Mouse (Mus musculus) liver (tissue): ENCODE data around the gene Olfm2.

ENCODE experiments used
- DNase-seq: peaks from one replicate; pipeline ENCODE4 v3.0.0-alpha.2; 2020; ENCODE audit warnings: mixed read lengths

The Olfm2 gene

GRCm38 (mm10) chr9:20746017-20746660 is at the start of gene Olfm2:
Gene Olfm2 (minus strand): TSS chr9:20746349.
- DNase-seq: peak; percentile 61

DNA sequence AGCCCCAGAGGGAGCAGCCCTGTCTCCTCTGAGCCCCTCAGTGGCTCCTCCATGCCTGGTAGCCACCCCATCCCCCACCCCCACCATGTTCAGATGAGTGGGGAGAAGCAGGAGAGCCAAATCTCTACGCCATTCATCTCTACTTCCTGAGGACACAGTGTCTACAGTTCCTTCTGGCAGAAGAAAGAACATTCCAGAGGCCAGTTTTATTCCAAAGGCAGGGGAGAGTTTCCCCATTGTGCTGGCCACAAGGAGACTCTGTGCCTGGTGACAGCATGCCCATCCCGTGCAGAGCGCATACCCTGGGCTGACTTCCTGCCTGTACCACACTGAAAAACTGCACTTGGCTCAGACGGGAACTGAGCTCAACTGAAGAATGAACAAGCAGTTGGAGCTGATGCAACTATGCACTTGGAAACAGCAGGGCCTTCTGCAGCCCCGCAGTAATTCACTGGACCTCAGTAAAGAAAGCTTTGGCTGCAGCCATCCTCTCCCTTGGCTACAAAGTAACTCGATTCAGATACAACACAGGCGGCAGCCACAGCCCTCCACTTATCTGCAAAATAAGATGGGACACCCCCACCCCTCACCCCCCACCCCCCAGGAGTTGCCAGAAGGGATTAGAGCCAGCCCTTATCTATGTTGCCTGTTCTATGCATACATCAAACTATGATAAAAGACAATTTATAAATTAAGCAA is 48.1 kb upstream of the Olfm2 start:
- DNase-seq: peak; percentile 18

DNA sequence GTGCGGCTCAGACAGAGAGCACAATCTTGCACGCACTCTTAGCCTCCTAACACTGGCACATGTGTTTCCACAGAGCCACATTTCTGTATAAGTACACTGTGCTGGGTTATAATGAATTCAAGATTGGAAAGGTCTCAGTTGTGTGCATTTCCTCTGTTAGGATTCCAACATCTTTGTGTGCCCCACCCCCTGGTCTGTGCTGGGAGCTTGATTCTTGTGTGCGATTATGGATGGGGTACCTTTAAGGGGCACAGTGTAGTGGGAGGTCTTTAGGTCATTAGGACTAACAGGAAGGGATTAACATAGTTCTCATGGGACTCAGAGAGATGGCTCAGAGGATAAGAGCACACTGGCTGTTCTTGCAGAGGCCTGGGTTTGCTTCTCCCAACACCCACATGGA is 44.2 kb upstream of the Olfm2 start:
- no peak for DNase-seq

DNA sequence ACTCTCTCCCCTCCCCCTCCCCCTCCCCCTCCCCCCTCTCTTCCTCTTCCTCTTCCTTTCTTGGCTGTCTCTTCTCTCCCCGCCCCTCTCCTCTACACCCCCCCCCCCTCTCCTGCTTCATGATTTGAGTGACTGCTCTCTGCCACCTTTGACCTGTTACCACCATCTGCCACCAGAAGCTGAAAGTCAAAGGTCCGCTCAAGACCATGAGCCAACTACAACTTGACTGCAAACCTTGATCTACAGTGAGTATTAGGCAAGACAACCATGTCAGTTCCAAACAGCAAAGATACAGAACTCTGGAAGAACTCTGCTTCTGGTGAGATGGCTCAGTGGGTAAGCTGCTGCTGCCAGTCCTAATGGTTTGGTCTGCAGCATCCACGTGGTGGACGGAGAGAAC is 43.5 kb upstream of the Olfm2 start:
- no peak for DNase-seq

GRCm38 (mm10) chr9:20787992-20788391 is 41.8 kb upstream of the Olfm2 start:
- DNase-seq: no peak

GRCm38 (mm10) chr9:20785055-20785454 is 38.9 kb upstream of the Olfm2 start:
- no peak for DNase-seq

DNA sequence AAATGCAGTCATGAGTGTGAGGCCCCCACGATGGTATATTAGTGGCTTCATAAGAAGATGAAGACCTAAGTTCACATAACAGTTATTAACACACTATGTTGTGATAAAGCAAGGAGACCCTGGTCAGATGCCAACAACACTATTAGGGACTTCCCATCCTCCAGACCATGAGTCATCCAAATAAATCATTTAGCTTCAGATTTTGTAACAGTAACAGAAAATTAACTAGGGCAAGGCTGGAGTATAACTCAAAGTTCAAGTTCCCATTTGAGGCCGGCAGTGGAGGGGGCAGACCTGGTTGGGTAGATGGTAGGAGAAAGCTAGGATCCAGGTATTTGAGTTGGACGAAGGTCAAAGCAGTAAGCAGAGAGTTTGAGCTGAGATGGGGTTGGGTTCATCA is 35.1 kb upstream of the Olfm2 start:
- no peak for DNase-seq

DNA sequence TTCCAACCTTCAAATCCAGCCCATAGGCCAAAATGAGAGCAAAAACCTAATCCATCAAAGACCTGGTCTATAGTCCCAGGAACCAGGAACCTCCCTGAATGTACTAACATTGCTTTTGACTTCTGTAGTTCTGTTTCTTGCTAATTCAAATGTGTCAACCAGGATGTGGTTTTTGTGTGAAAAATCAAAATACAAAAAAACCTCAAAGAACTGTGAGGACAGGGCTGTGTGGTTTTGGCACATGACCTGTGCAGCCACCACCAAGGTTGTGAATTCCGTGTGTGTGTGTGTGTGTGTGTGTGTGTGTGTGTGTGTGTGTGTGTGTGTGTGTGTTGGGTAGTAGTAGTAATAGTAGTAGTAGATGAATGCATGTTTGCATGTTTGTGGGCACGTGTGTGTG is 19.1 kb upstream of the Olfm2 start:
- no peak for DNase-seq

- no peak for DNase-seq
Measured at GRCm38 (mm10) chr9:20763099-20763498, 16.9 kb upstream of the Olfm2 start.

- no peak for DNase-seq
Measured at GRCm38 (mm10) chr9:20762197-20762961, 16.2 kb upstream of the Olfm2 start.

GRCm38 (mm10) chr9:20761388-20761787 is 15.2 kb upstream of the Olfm2 start:
- DNase-seq: no peak

DNA sequence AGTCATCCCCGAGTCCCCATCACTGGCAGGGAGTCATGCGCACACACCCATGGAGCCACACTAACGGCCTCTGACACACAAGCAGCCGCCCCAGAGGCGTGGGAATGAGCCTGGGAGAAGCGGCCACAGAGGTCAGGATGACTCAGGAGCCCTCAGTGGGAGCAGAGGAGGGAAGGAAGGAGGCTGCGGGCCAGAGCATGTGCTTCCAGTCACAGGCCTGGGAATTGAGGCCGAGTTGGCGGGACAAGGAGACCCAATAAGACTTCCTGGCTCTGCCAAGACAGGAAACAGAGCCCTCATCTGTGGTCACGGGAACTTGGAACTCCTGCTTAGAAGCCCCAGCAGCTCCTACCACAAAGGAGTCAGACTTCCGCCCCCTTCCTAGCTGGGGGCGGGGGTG is 14.7 kb upstream of the Olfm2 start:
- DNase-seq: peak; percentile 36

GRCm38 (mm10) chr9:20758896-20759295 is 12.7 kb upstream of the Olfm2 start:
- no peak for DNase-seq

DNA sequence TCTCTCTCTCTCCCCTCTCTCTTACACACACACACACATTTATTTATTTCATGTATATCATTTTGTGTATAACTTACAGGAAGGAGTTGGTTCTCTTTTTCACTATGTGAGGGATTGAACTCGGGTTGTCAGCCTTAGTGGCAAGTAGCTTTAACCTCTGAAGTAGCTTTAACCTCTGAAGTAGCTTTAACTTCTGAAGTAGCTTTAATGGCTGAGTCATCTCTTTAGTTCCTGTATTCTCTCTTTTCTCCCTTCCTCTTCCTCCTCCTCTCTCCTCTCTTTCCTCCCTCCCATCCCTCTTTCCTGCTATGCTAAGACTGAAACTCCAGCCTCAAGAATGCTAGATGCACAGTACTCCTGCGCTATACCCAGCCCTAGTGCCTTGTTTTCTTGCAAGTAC is 12.1 kb upstream of the Olfm2 start:
- DNase-seq: no peak

DNA sequence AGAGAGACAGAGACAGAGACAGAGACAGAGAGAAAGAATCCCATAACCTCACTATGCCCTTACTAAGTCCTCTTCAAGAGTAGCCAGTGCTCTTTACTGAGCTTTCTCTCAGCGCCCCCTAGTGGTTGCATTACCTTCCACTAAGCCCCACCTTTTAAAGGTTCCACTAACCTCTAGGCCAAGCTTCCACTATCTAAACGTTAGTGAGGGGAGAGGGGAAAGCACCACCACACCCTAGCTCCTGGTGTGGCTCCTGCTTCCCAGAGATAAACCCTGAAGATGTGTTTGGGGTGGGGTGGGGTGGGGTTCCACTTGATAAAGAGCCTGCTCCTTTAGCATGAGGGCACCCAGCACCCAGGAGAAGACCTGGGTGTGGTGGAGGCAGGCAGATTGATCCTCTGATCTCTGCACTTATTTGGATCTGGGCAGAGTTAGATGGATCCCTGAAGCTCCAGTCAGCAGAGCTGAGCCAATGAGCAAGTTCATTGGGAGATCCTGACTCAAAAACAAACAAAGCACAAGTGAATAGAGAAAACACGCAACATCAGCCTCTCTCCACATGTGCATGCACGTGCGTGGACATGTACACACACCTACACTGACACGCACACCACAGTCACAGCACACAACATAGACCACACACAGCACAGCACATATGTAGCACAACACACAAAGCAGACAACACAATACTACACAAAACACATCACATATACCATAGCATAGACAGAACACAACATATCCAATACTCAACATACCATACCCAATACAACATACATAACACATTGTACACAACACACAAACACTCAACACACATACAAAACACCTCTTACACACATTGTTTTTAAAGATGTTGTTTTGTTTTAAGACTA is 11.2 kb upstream of the Olfm2 start:
- DNase-seq: peak; percentile 89

DNA sequence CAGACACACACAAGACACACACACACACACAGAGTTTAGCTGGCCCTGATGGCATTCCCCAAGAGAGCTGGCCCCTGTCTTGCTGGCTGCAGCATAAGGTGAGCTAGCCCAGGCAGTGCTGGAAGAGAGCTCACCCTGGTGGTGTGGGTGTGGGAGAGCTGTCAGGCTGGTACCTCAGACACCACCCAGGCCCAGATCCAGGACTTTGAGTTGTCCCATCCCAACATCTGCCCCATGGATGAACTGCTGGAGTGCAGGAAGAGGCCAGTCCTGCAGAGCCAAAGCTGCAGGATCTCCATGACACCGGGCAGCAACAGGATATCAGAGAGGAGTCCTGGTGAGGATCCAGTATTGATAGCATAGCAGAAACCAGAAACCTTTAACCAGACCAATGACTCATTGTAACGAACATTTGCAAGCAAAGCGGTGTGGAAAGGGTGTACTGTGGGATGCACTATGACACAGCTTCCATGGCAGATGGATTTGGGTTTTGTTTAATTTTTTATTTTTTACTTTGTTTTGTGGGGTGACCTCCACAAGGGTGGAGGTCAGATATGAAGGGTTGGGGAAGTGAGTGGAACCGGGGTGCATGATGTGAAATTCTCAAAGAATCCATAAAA is 10.0 kb upstream of the Olfm2 start:
- DNase-seq: no peak

DNA sequence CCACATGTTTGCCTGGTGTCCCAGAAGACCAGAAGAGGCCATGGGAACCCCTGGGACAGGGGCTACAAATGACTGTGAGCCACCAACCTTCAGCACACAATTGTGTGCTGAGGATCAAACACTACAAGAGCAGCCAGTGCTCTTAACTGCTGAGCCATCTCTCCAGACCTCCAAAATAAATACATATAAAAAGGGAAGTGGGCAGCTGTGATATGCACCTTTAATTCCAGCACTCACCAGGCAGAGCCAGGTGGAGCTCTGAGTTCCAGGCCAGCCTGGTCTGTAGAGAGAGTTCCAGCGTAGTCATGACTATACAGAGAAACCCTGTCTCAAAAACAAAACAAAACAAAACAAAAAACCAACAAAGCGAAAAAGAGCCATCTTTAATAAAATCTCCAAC is 8.2 kb upstream of the Olfm2 start:
- no peak for DNase-seq

DNA sequence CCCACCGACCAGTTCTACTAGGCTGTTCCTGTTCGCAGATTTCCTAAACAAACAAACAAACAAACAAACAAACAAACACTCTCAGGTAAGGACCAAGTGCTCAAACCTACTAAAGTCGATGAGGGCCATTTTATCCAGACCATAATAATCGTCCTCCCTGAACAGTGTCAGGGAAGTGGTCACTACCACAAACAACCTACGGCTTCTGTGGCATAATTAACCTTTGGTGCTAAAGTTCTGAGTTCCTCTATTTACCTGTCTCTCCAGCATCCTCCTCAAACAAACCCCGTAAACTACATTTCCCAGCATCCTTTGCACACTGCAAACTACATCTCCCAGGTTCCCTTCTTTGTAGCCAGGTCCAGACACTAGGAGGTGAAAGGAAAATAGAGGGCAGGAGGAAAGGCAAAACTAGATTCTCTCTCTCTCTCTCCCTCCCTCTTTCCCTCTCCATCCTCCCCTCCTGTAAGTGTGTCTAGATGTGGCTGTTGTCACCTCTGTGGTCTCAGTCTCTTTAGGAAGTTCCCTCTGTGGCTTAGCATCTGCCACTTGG is 5.4 kb upstream of the Olfm2 start:
- no peak for DNase-seq

DNA sequence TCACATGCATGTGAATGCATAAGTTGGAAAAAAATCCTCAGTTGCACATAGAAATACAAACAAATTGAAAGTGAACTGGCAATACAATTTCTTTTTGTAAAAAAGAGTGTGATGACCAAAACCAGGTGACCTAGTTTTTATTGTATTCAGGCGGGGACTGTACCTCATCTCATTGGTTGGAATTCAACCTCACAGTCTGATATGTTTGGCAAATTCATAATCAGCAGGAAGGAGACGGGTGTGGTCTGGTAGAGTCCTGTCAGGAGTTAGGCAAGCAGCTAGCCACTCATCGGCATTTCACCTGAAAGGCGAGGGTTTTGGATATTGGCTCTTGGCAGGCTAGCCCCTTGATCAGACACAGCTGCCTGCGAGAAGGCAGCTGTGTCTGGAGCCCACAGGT is 3.1 kb upstream of the Olfm2 start:
- no peak for DNase-seq

- peak; percentile 33 for DNase-seq
Measured at GRCm38 (mm10) chr9:20748540-20748939, 2.4 kb upstream of the Olfm2 start.

DNA sequence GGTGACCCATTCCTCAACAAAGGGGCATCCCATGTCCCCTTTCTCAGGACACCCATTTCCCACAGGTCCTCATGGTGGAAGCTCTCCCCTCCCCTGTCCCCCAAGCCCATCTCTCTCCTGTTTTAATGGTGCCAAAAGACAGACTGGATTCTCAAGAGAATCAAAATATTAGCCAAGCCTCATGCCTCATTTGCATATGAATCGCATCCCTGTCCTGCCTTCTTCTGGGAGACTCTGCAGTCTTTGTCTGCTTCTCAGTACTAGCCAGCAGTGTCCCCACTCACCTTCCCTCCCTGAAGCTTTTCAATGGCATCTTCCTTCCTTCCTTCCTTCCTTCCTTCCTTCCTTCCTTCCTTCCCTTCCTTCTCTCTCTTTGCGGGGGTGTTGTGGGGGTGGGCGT is 1.5 kb upstream of the Olfm2 start:
- DNase-seq: no peak
